Mouse (Mus musculus) kidney, embryonic 15.5 days (tissue): Measurements from ENCODE around the gene Slc9a7. TPM values are rescaled to one million over a fixed set of nuclear protein-coding genes. Genes with fewer than 3 reads are reported as not detected.

Source experiments
- ATAC-seq: fragments of 200-750 bp; cut with Nextera tagmentation; replicated peaks from 2 replicates; pipeline ENCODE4 v1.8.0; 2017; ENCODE audit warnings: moderate TSS enrichment; ENCODE audit not compliant: low FRiP score
- H3K27ac ChIP-seq: fragments of 300-500 bp; sonication (generic); 2 replicates; pipeline ENCODE4 v1.5.1; 2015; ENCODE audit warnings: mild to moderate bottlenecking, inconsistent platforms
- H3K27me3 ChIP-seq: fragments of 300-500 bp; sonication (generic); 2 replicates; pipeline ENCODE4 v1.6.1; 2015; ENCODE audit warnings: inconsistent platforms
- H3K36me3 ChIP-seq: fragments of 300-500 bp; sonication (generic); 2 replicates; pipeline ENCODE4 v1.6.1; 2015; ENCODE audit warnings: inconsistent platforms
- H3K4me1 ChIP-seq: fragments of 300-500 bp; sonication (generic); 2 replicates; pipeline ENCODE4 v1.6.1; 2015; ENCODE audit warnings: inconsistent platforms
- H3K4me2 ChIP-seq: fragments of 300-500 bp; sonication (generic); 2 replicates; pipeline ENCODE4 v1.6.1; 2015; ENCODE audit warnings: moderate library complexity, mild to moderate bottlenecking, inconsistent platforms
- H3K4me3 ChIP-seq: fragments of 300-500 bp; sonication (generic); replicated peaks from 2 replicates; pipeline ENCODE4 v1.5.1; 2015; ENCODE audit warnings: mild to moderate bottlenecking, inconsistent platforms
- H3K9ac ChIP-seq: fragments of 300-500 bp; sonication (generic); 2 replicates; pipeline ENCODE4 v1.6.1; 2015; ENCODE audit warnings: mild to moderate bottlenecking, inconsistent platforms
- H3K9me3 ChIP-seq: fragments of 300-500 bp; sonication (generic); replicated peaks from 2 replicates; pipeline ENCODE4 v1.6.1; 2016; ENCODE audit warnings: inconsistent platforms
- WGBS: fragments of 180-500 bp; shearing (Covaris S2); methylation state at CpG from one replicate; pipeline ENCODE4 v1.1.7; 2015; ENCODE audit warnings: mixed read lengths; 5-methylcytosine and 5-hydroxymethylcytosine counted together
- polyA plus RNA-seq: library from polyadenylated mRNA; unstranded; fragments of >200 nt; fragmentation: Nextera tagmentation; extraction: Ambion mirVana; gene quantifications from 2 replicates; pipeline ENCODE4 v1.2.1, GENCODE M21; 2015

Slc9a7 gene
- polyA plus RNA-seq, 1 experiment from 2014 or later: 1.1 TPM

DNA sequence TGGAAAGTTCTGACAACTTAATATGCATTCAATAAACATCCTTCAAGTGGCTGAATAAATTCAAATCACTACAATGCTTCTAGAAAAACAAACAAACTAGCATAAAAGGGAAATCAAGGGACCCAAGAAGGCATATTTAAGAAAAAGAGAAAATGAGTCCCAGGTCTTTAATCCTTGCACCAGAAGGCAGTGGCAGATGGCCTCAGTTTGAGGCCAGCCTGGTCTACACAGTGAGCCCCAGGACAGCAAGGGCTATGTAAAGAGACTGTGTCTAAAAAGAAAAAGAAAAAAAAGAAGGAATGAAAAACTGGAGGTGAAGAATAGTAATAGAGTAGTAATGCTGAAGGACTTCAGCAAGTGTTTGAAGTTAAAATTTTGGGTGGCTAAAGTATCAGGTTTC lies 162.7 kb downstream of the Slc9a7 start:
- Histone ChIP-seq H3K36me3 (no peaks in the 10 kb centered on the region), H3K9me3 (no peaks in the 10 kb centered on the region), H3K4me2 (no peak overlapping the region), H3K27me3 (no peaks in the 10 kb centered on the region), H3K9ac (no peak overlapping the region), H3K4me3 (no peak overlapping the region), H3K4me1 (no peaks in the 10 kb centered on the region), H3K27ac (no peak overlapping the region)
- ATAC-seq: no peak

GRCm38 (mm10) chrX:20125481-20125880 lies 166.1 kb downstream of the Slc9a7 start:
- Histone ChIP-seq H3K9ac (no peak overlapping the region), H3K4me3 (no peak overlapping the region), H3K9me3 (no peaks in the 10 kb centered on the region), H3K4me2 (no peak overlapping the region), H3K36me3 (no peaks in the 10 kb centered on the region), H3K4me1 (no peaks in the 10 kb centered on the region), H3K27ac (no peak overlapping the region), H3K27me3 (no peaks in the 10 kb centered on the region)
- no peak for ATAC-seq
- WGBS: 74% methylated on average over 2 of the region's 2 CpGs

DNA sequence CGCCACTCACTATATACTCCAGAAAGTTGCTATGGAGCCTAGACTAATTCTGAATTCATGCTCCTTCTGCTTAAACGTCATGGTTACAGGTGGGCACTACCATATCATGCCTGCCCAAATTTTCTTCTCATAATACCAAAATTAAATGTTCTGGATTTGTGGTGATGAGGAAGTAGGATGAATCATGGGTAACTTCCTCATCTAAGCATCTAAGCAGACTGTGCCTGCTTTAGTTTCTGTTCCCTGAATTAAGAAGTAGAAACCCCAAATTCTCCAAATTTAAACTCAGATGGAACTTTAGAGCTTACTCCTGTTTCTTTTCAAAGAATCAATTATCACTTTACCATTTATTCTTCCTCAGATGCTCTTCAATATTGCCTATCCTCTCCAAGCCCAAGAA lies 173.9 kb downstream of the Slc9a7 start:
- Histone ChIP-seq H3K27me3 (no peaks in the 10 kb centered on the region), H3K27ac (no peak overlapping the region), H3K9ac (no peak overlapping the region), H3K4me3 (no peak overlapping the region), H3K4me2 (no peak overlapping the region), H3K36me3 (no peaks in the 10 kb centered on the region), H3K9me3 (no peaks in the 10 kb centered on the region), H3K4me1 (no peaks in the 10 kb centered on the region)
- ATAC-seq: no peak
- 75% methylated on average over 2 of the region's 2 CpGs for WGBS

- WGBS: 45% methylated on average over 4 of the region's 4 CpGs
- Histone ChIP-seq H3K4me1 (no peaks in the 10 kb centered on the region), H3K9ac (no peak overlapping the region), H3K27me3 (no peaks in the 10 kb centered on the region), H3K4me3 (no peak overlapping the region), H3K9me3 (no peaks in the 10 kb centered on the region), H3K27ac (no peak overlapping the region), H3K36me3 (no peaks in the 10 kb centered on the region), H3K4me2 (no peak overlapping the region)
- ATAC-seq: no peak
Observed at GRCm38 (mm10) chrX:20070196-20070595, 221.4 kb downstream of the Slc9a7 start.

- no peaks in the 10 kb centered on the region for H3K27me3 ChIP-seq
- no peak overlapping the region for H3K9ac ChIP-seq
- H3K4me3 ChIP-seq: no peak overlapping the region
- no peaks in the 10 kb centered on the region for H3K9me3 ChIP-seq
- no peak for ATAC-seq
- H3K36me3 ChIP-seq: no peaks in the 10 kb centered on the region
- H3K27ac ChIP-seq: no peak overlapping the region
- H3K4me2 ChIP-seq: no peak overlapping the region
- no peaks in the 10 kb centered on the region for H3K4me1 ChIP-seq
Observed at GRCm38 (mm10) chrX:20066636-20067035, 225.0 kb downstream of the Slc9a7 start.

- H3K4me1 ChIP-seq: peaks cover 7% of the 10 kb centered on the region; the same call in 1 of the 2 replicates
- peaks cover 9% of the 10 kb centered on the region; the same call in 1 of the 2 replicates for H3K27me3 ChIP-seq
- no peaks in the 10 kb centered on the region for H3K36me3 ChIP-seq
- no peak overlapping the region for H3K4me2 ChIP-seq
- no peak overlapping the region for H3K9ac ChIP-seq
- H3K4me3 ChIP-seq: no peak overlapping the region
- no peak overlapping the region for H3K27ac ChIP-seq
- WGBS: 51% methylated on average over 3 of the region's 3 CpGs
- H3K9me3 ChIP-seq: no peaks in the 10 kb centered on the region
- no peak for ATAC-seq
Observed at GRCm38 (mm10) chrX:20061764-20062480, 229.7 kb downstream of the Slc9a7 start.

GRCm38 (mm10) chrX:20060769-20061315 lies 230.8 kb downstream of the Slc9a7 start:
- H3K4me1 ChIP-seq: peaks cover 7% of the 10 kb centered on the region; the same call in 1 of the 2 replicates
- peak overlapping the region; percentile 81 for H3K4me2 ChIP-seq
- no peak overlapping the region for H3K9ac ChIP-seq
- peak; percentile 43 for ATAC-seq
- WGBS: 22% methylated on average over 47 of the region's 47 CpGs
- no peaks in the 10 kb centered on the region for H3K9me3 ChIP-seq
- peak overlapping the region; percentile 50 for H3K4me3 ChIP-seq
- peaks cover 9% of the 10 kb centered on the region; the same call in 1 of the 2 replicates for H3K27me3 ChIP-seq
- no peak overlapping the region for H3K27ac ChIP-seq
- no peaks in the 10 kb centered on the region for H3K36me3 ChIP-seq

DNA sequence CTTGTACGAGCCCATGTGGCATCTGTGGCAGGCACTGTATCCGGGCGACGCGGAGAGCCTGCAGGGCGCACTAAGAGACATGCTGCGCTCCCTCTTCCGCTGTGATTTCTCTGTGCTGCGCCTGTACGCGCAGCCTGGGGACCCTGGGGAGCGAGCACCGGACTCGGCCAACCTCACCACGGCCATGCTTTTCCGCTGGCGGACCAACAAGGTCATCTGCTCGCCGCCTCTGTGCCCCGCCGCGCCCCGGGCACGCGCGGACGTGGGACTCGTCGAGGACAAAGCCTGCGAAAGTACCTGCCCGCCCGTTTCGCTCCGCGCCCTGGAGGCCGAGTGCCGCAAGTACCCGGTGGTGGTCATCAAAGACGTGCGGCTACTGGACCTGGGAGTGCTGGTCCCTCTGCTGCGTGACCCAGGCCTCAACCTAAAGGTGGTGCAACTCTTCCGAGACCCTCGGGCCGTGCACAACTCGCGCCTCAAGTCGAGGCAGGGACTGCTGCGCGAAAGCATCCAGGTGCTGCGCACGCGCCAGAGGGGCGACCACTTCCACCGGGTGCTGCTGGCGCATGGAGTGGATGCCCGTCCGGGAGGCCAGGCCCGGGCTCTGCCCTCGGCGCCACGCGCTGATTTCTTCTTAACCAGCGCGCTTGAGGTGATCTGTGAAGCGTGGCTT lies 231.4 kb downstream of the Slc9a7 start:
- Histone ChIP-seq H3K27ac (no peak overlapping the region), H3K27me3 (peaks cover 9% of the 10 kb centered on the region; the same call in 1 of the 2 replicates), H3K4me2 (peak overlapping the region; percentile 81), H3K36me3 (no peaks in the 10 kb centered on the region), H3K4me1 (peaks cover 7% of the 10 kb centered on the region; the same call in 1 of the 2 replicates), H3K9me3 (no peaks in the 10 kb centered on the region), H3K9ac (0 out of 2 replicates have a peak overlapping the region, but pooled peaks have one; percentile 23), H3K4me3 (peak overlapping the region; percentile 50)
- peak; percentile 33 for ATAC-seq
- WGBS: 25% methylated on average over 65 of the region's 65 CpGs

DNA sequence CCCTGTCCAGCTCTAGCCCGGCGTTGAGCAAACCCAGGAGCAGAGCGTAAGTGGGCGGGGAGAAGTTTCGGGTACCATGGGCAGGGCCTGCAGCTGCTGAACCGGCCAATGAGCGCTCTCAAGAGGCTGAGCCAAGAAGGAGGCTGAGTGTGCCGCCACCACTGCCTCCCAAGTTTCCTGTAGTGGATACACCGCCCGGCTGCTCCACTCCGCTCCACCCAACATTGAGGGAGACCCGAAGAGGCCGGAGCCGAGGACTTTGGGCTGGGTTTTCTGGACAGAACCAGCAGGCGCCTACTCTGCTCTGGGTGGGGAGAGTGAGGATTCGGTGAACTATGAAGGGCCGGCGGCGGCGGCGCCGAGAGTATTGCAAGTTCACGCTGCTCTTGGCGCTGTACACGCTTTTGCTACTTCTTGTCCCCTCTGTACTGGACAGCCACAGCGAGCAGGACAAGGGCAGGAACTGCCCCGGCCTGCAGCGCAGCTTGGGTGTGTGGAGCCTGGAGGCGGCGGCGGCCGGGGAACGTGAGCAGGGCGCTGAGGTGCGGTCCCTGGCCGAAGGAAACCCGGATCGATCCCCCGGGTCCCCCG lies 232.1 kb downstream of the Slc9a7 start, which contains the start of gene Chst7:
TSS of gene Chst7 (plus strand) at position 180 of the 591 bp plus-strand sequence.
- Histone ChIP-seq H3K36me3 (no peaks in the 10 kb centered on the region), H3K9me3 (no peaks in the 10 kb centered on the region), H3K27ac (0 out of 2 replicates have a peak within 1 kb of the TSS, but pooled peaks have one; percentile 37), H3K4me2 (peak within 1 kb of the TSS; percentile 81), H3K9ac (0 out of 2 replicates have a peak within 1 kb of the TSS, but pooled peaks have one; percentile 23), H3K4me1 (peaks cover 7% of the 10 kb centered on the region; the same call in 1 of the 2 replicates), H3K4me3 (peak within 1 kb of the TSS; percentile 50), H3K27me3 (peaks cover 9% of the 10 kb centered on the region; the same call in 1 of the 2 replicates)
- ATAC-seq: peak; percentile 97
- 31% methylated on average over 40 of the region's 40 CpGs for WGBS
